Mouse (Mus musculus): ENCODE data around the gene Hist1h3e. TPM values are rescaled to one million over a fixed set of nuclear protein-coding genes. Genes with fewer than 3 reads are reported as not detected.
"Not testable (repeated sequence)": the region's sequence is repeated elsewhere in the genome, so short reads cannot be mapped to it uniquely, and the experiment has no call there.

The Hist1h3e gene
- polyA plus RNA-seq, 1 experiment, result 26.5 TPM

GRCm38 (mm10) chr13:23534368-23535131, 27.6 kb downstream of the Hist1h3e start:
- H3K36me3 ChIP-seq (replicated peaks; ENCODE audit: low read length), result no peaks in the 10 kb centered on the region
- peaks cover 61% of the 10 kb centered on the region for H3K4me1 ChIP-seq
- H3K27me3 ChIP-seq (replicated peaks), result no peaks in the 10 kb centered on the region
- H3K4me3 ChIP-seq (replicated peaks), result peak overlapping the region; percentile 95
- no peaks in the 10 kb centered on the region for H3K9me3 ChIP-seq
- no peak for TF ChIP-seq FLI1 (IDR thresholded peaks at IDR 0.05; ENCODE audit: low read length)
- no peak for TF ChIP-seq GATA1 (IDR thresholded peaks at IDR 0.05; ENCODE audit: borderline replicate concordance, low read length)

- H3K27me3 ChIP-seq (replicated peaks); H3K9me3 ChIP-seq; H3K36me3 ChIP-seq (replicated peaks; ENCODE audit: low read length): not testable (repeated sequence)
- peaks cover 59% of the 10 kb centered on the region for H3K4me1 ChIP-seq
- peak within 1 kb of the TSS; percentile 95 for H3K4me3 ChIP-seq (replicated peaks)
These were observed 28.4 kb downstream of the Hist1h3e start, which contains the start of gene Hist1h2af for GRCm38 (mm10) chr13:23533560-23534367. Gene Hist1h2af, plus strand, starts transcription at chr13:23533906.

GRCm38 (mm10) chr13:23532262-23533075, 29.7 kb downstream of the Hist1h3e start:
- Histone ChIP-seq H3K4me3 (replicated peaks) (peak overlapping the region; percentile 91), H3K27me3 (replicated peaks) (no peaks in the 10 kb centered on the region), H3K4me1 (peaks cover 52% of the 10 kb centered on the region), H3K36me3 (replicated peaks; ENCODE audit: low read length) (no peaks in the 10 kb centered on the region), H3K9me3 (no peaks in the 10 kb centered on the region)
- TF ChIP-seq GATA1 (IDR thresholded peaks at IDR 0.05; ENCODE audit: borderline replicate concordance, low read length) (no peak), FLI1 (IDR thresholded peaks at IDR 0.05; ENCODE audit: low read length) (no peak)

DNA sequence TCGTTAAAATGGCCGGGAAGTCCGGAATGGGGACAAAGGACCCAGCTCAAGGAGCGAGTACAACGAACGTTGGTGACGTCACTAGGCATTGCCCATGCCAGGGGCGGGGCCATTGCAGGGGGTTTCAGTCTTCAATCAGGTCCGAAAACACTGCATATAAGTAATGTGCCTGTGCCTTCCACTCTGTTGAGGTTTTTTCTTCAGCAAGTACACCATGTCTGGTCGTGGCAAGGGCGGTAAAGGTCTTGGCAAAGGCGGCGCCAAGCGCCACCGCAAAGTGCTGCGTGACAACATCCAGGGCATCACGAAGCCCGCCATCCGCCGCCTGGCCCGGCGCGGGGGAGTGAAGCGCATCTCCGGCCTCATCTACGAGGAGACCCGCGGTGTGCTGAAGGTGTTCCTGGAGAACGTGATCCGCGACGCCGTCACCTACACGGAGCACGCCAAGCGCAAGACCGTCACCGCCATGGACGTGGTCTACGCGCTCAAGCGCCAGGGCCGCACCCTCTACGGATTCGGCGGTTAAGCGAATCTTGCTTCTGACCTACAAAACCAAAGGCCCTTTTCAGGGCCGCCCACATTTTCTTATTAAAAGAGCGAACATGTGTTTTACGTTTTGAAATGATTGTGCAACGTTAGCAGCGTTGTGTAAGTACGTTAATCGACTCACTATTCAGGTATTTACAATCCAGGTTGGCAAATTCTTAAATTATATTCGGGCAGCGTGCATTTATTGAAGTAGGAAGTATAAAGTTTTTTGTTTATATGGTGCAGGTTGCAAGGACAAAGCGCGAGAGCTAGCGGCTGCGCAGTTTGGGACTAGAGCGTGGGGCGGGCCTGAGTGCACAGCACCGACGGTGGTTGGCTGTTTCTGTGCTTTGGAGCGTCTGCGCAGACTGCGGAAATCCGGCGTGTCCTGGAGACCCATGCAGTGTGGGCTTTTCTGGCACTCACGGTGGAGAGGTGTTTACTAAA, 31.0 kb downstream of the Hist1h3e start, which contains the start of gene Hist1h4h:
TSS of gene Hist1h4h (plus strand) at position 150 of the 975 bp plus-strand sequence.
- peak within 1 kb of the TSS; percentile 91 for H3K4me3 ChIP-seq (replicated peaks)
- peaks cover 50% of the 10 kb centered on the region for H3K4me1 ChIP-seq
- H3K27me3 ChIP-seq (replicated peaks), result no peaks in the 10 kb centered on the region
- H3K9me3 ChIP-seq, result no peaks in the 10 kb centered on the region
- TF ChIP-seq GATA1 (IDR thresholded peaks at IDR 0.05; ENCODE audit: borderline replicate concordance, low read length), result no peak
- no peak for TF ChIP-seq FLI1 (IDR thresholded peaks at IDR 0.05; ENCODE audit: low read length)
- no peaks in the 10 kb centered on the region for H3K36me3 ChIP-seq (replicated peaks; ENCODE audit: low read length)

- H3K9me3 ChIP-seq, result no peaks in the 10 kb centered on the region
- no peaks in the 10 kb centered on the region for H3K36me3 ChIP-seq (replicated peaks; ENCODE audit: low read length)
- peaks cover 56% of the 10 kb centered on the region for H3K4me1 ChIP-seq
- H3K4me3 ChIP-seq (replicated peaks), result peak overlapping the region; percentile 91
- TF ChIP-seq GATA1 (IDR thresholded peaks at IDR 0.05; ENCODE audit: borderline replicate concordance, low read length) (no peak), FLI1 (IDR thresholded peaks at IDR 0.05; ENCODE audit: low read length) (no peak)
- H3K27me3 ChIP-seq (replicated peaks), result no peaks in the 10 kb centered on the region
These were observed 31.8 kb downstream of the Hist1h3e start for GRCm38 (mm10) chr13:23530181-23530900.

DNA sequence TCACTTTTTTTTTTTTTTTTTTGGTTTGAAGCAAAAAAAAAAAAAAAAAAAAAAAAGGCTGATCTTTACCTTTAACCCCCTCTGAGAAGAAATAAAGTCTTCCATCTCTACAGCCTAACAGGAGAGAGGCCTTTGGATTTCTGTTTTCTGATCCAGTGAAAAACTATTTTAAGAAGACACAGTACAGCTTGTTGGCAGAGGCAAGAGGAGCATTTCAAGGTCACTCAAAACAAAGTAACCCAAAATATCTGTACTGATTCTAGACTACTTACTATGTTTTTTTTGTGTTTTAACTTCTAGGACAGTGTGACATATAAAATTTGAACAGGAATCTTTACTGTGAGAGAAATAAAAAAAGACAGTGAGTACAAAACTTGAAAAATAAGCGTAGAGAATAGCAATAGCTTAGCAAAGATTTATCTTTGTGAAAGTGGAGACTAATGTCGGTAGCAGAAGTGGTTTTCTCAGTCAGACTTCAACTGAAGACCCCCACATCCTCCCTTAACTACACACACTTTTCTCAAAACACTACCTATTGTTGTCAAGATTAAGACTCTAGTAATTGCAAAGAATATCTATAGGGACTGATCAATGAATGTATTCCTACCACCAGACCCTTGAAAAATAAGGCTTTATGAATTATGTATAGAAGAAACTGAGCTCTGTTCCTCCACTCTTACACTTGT, 32.5 kb downstream of the Hist1h3e start:
- H3K4me1 ChIP-seq, result peaks cover 55% of the 10 kb centered on the region
- no peak for TF ChIP-seq GATA1 (IDR thresholded peaks at IDR 0.05; ENCODE audit: borderline replicate concordance, low read length)
- TF ChIP-seq FLI1 (IDR thresholded peaks at IDR 0.05; ENCODE audit: low read length), result no peak
- no peaks in the 10 kb centered on the region for H3K36me3 ChIP-seq (replicated peaks; ENCODE audit: low read length)
- no peaks in the 10 kb centered on the region for H3K9me3 ChIP-seq
- H3K27me3 ChIP-seq (replicated peaks), result no peaks in the 10 kb centered on the region
- H3K4me3 ChIP-seq (replicated peaks), result peak overlapping the region; percentile 91

DNA sequence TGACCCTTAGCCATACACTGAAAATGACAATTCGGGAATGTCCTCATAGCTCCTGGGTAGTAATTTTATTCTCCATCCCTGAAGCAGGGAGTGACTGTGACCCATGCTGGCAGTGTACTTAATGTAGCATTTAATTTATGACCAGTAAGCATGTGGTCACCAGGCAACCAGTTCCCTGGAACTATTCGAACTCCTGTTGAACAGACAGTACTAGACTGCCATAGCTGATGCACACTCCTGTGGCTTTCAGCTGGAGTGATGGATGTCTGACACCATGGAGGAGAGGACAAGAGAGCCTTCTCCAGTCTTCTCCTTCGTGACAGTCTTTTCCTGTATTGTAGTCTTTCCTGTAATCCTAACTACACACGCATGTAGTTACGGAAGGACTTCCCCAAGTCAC, 33.2 kb downstream of the Hist1h3e start:
- no peak for TF ChIP-seq FLI1 (IDR thresholded peaks at IDR 0.05; ENCODE audit: low read length)
- TF ChIP-seq GATA1 (IDR thresholded peaks at IDR 0.05; ENCODE audit: borderline replicate concordance, low read length), result no peak
- H3K27me3 ChIP-seq (replicated peaks), result no peaks in the 10 kb centered on the region
- H3K9me3 ChIP-seq, result no peaks in the 10 kb centered on the region
- H3K36me3 ChIP-seq (replicated peaks; ENCODE audit: low read length), result no peaks in the 10 kb centered on the region
- no peak overlapping the region for H3K4me3 ChIP-seq (replicated peaks)
- H3K4me1 ChIP-seq, result peaks cover 57% of the 10 kb centered on the region

GRCm38 (mm10) chr13:23526312-23526711, 35.9 kb downstream of the Hist1h3e start:
- TF ChIP-seq FLI1 (IDR thresholded peaks at IDR 0.05; ENCODE audit: low read length) (no peak), GATA1 (IDR thresholded peaks at IDR 0.05; ENCODE audit: borderline replicate concordance, low read length) (no peak)
- no peaks in the 10 kb centered on the region for H3K9me3 ChIP-seq

More at GRCm38 (mm10) chr13:23526312-23526711, 35.9 kb downstream of the Hist1h3e start:
- H3K4me3 ChIP-seq (replicated peaks), result peak overlapping the region; percentile 88
- H3K36me3 ChIP-seq (replicated peaks; ENCODE audit: low read length), result no peaks in the 10 kb centered on the region
- peaks cover 62% of the 10 kb centered on the region for H3K4me1 ChIP-seq
- H3K27me3 ChIP-seq (replicated peaks), result no peaks in the 10 kb centered on the region

All from megakaryocyte, embryonic 14.5 days (primary cell).